Comparison of ENCODE assay signal across 25 mouse cellular contexts in the genomic region with DNA sequence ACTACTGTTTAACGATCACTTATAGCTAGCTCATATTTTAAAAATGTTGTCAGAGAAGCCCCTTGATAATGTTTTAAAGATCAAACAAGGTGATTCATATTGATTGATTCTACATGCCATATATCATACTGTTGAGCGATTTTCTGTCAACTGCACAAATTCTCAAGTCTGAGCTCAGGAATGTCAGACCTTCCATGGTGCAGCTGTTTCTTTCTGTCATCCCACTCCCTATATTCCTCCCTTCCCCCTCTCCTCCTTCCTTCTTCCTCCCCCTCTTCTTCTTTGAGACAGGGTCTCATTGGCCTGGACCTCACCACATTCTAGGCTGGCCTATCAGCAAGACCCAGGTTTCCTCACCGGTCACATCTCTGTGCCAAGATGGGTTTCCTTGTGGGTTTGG. TPM values are rescaled to one million over a fixed set of nuclear protein-coding genes. Genes with fewer than 3 reads are reported as not detected.
A peak's percentile ranks its signal among the peaks of the same experiment; 100 is the strongest.
DNase-seq lines count a peak whose midpoint lies in the region; ATAC-seq and TF ChIP-seq lines count a peak whose summit lies in the region.
"Had no signal": no experiment of that assay in that cellular context is flagged by ENCODE, and none has a peak within 500 bp of the region (broad histone marks: within the 10 kb centered on the region; RNA-seq: fewer than 3 reads in every experiment).

No protein-coding gene starts in this region.

- no peak for ATAC-seq in heart, postnatal 0 days (ENCODE audit: insufficient read depth, low read depth)
- ATAC-seq in midbrain, embryonic 14.5 days (ENCODE audit: low FRiP score, low TSS enrichment) = no peak
- ATAC-seq: activated CD4-positive, CD25-positive, alpha-beta regulatory T cell, adult 4 months; forebrain, embryonic 14.5 days; forebrain, postnatal 0 days; hindbrain, embryonic 16.5 days; intestine, embryonic 15.5 days had no signal

- no peak overlapping the region for H3ac ChIP-seq in C2C12 (ENCODE audit: control insufficient read depth, insufficient read length, low read depth)

- peak overlapping the region; percentile 74; the same call in 1 of the 2 replicates for H3K27ac ChIP-seq in heart, embryonic 10.5 days
- 0 out of 2 replicates have a peak overlapping the region, but pooled peaks have one; percentile 78 for H3K27ac ChIP-seq in heart, postnatal 0 days (ENCODE audit: low read depth)
- H3K27ac ChIP-seq in midbrain, embryonic 14.5 days (replicated peaks; ENCODE audit: low read depth, low read length) = no peak overlapping the region
- H3K27ac ChIP-seq: embryonic facial prominence, embryonic 12.5 days; embryonic facial prominence, embryonic 15.5 days; hindbrain, embryonic 13.5 days; intestine, embryonic 15.5 days had no signal

- no peak overlapping the region for H3K4me3 ChIP-seq in heart, embryonic 10.5 days
- H3K4me3 ChIP-seq in heart, postnatal 0 days (ENCODE audit: low read depth, low read length) = no peak overlapping the region
- H3K4me3 ChIP-seq in C2C12 (ENCODE audit: insufficient read depth, poor library complexity, severe bottlenecking) = no peak overlapping the region
- no peak overlapping the region for H3K4me3 ChIP-seq in midbrain, embryonic 14.5 days (replicated peaks; ENCODE audit: low read depth, low read length)
- H3K4me3 ChIP-seq: embryonic facial prominence, embryonic 12.5 days; embryonic facial prominence, embryonic 15.5 days; hindbrain, embryonic 13.5 days; intestine, embryonic 15.5 days had no signal

- DNase-seq in heart, embryonic 10.5 days (ENCODE audit: low spot score) = no peak
- no peak for DNase-seq in heart, postnatal 25 days (ENCODE audit: low spot score)
- no peak for DNase-seq in heart, postnatal 0 days (ENCODE audit: low spot score)
- DNase-seq in heart, postnatal 10 days = no peak
- DNase-seq in mesoderm, embryonic 11.5 days (ENCODE audit: low read depth, low spot score) = peak; percentile 45
- no peak for DNase-seq in layer of hippocampus, postnatal 10 days (ENCODE audit: low spot score in 2 of 2)
- no peak for DNase-seq in midbrain, embryonic 14.5 days
- DNase-seq: adrenal gland, adult 8-10 months; adrenal gland, postnatal 25 days; cerebellum, adult 2 months; cerebellum, adult 9-11 months; cerebellum, postnatal 25 days; forebrain, postnatal 0 days; gastrocnemius, postnatal 25 days; heart, postnatal 14 days; kidney, adult 11 months; kidney, adult 8-10 months had no signal

- peaks cover 56% of the 10 kb centered on the region for H3K4me1 ChIP-seq in heart, embryonic 10.5 days
- peaks cover 53% of the 10 kb centered on the region for H3K4me1 ChIP-seq in heart, postnatal 0 days (ENCODE audit: control insufficient read depth, insufficient read depth)
- no peaks in the 10 kb centered on the region for H3K4me1 ChIP-seq in midbrain, embryonic 14.5 days (ENCODE audit: control insufficient read depth, insufficient read depth, low read length)

- intact Hi-C loops in heart, postnatal 25 days (cut with DNase I) = no loop called here
- intact Hi-C loops in heart, postnatal 10 days (cut with DNase I) = no loop called here

- H3K9me3 ChIP-seq in heart, embryonic 10.5 days = no peaks in the 10 kb centered on the region
- H3K9me3 ChIP-seq in heart, postnatal 0 days (replicated peaks; ENCODE audit: control insufficient read depth, low read length) = no peaks in the 10 kb centered on the region
- H3K9me3 ChIP-seq in midbrain, embryonic 14.5 days (ENCODE audit: control insufficient read depth, low read length) = no peaks in the 10 kb centered on the region
- H3K9me3 ChIP-seq: embryonic facial prominence, embryonic 12.5 days; embryonic facial prominence, embryonic 15.5 days; hindbrain, embryonic 13.5 days; intestine, embryonic 15.5 days had no signal

- 85% methylated on average over 3 of the region's 3 CpGs for WGBS in heart, embryonic 10.5 days
- 70% methylated on average over 3 of the region's 3 CpGs for WGBS in heart, postnatal 0 days
- 91% methylated on average over 3 of the region's 3 CpGs for WGBS in midbrain, embryonic 14.5 days

- no peak overlapping the region for H3K4me2 ChIP-seq in heart, postnatal 0 days (ENCODE audit: low read depth, low read length)
- no peak overlapping the region for H3K4me2 ChIP-seq in midbrain, embryonic 14.5 days (ENCODE audit: low read length)
- H3K4me2 ChIP-seq: embryonic facial prominence, embryonic 12.5 days; embryonic facial prominence, embryonic 15.5 days; hindbrain, embryonic 13.5 days; intestine, embryonic 15.5 days had no signal

- no peaks in the 10 kb centered on the region for H3K79me3 ChIP-seq in C2C12 (ENCODE audit: low read depth)

- TF ChIP-seq CTCF in heart, postnatal 0 days (IDR thresholded peaks at IDR 0.05; ENCODE audit: low read depth) = no peak
- TF ChIP-seq CTCF in C2C12 (IDR thresholded peaks at IDR 0.05; ENCODE audit: control insufficient read depth, insufficient read depth, insufficient read length) = no peak

- H3K79me2 ChIP-seq in C2C12 (ENCODE audit: control insufficient read depth, insufficient read depth) = no peaks in the 10 kb centered on the region

- H3K36me3 ChIP-seq in heart, embryonic 10.5 days = no peaks in the 10 kb centered on the region
- no peaks in the 10 kb centered on the region for H3K36me3 ChIP-seq in heart, postnatal 0 days (replicated peaks; ENCODE audit: control insufficient read depth, insufficient read depth, low read length)
- no peaks in the 10 kb centered on the region for H3K36me3 ChIP-seq in C2C12 (ENCODE audit: control insufficient read depth, insufficient read depth)
- no peaks in the 10 kb centered on the region for H3K36me3 ChIP-seq in midbrain, embryonic 14.5 days (ENCODE audit: control insufficient read depth, insufficient read depth, low read length)
- H3K36me3 ChIP-seq: embryonic facial prominence, embryonic 12.5 days; embryonic facial prominence, embryonic 15.5 days; hindbrain, embryonic 13.5 days; intestine, embryonic 15.5 days had no signal

- no peak for TF ChIP-seq EP300 in heart, postnatal 0 days (IDR thresholded peaks at IDR 0.05; ENCODE audit: low read depth)

- H3K27me3 ChIP-seq in heart, embryonic 10.5 days (ENCODE audit: insufficient read depth, poor library complexity, severe bottlenecking) = no peaks in the 10 kb centered on the region
- no peaks in the 10 kb centered on the region for H3K27me3 ChIP-seq in heart, postnatal 0 days (ENCODE audit: control insufficient read depth, insufficient read depth, low read length)
- H3K27me3 ChIP-seq in C2C12 (ENCODE audit: control insufficient read depth, insufficient read depth, insufficient read length) = no peaks in the 10 kb centered on the region
- no peaks in the 10 kb centered on the region for H3K27me3 ChIP-seq in midbrain, embryonic 14.5 days (ENCODE audit: control insufficient read depth, insufficient read depth, low read length)
- H3K27me3 ChIP-seq: embryonic facial prominence, embryonic 12.5 days; embryonic facial prominence, embryonic 15.5 days; hindbrain, embryonic 13.5 days; intestine, embryonic 15.5 days had no signal

- no peak overlapping the region for H3K9ac ChIP-seq in heart, postnatal 0 days (replicated peaks; ENCODE audit: low read depth, low read length)
- H3K9ac ChIP-seq in midbrain, embryonic 14.5 days (replicated peaks; ENCODE audit: low read length) = no peak overlapping the region
- H3K9ac ChIP-seq: embryonic facial prominence, embryonic 12.5 days; embryonic facial prominence, embryonic 15.5 days; forebrain, postnatal 0 days; hindbrain, embryonic 13.5 days; intestine, embryonic 15.5 days had no signal

TF ChIP-seq in C2C12, 6 proteins besides CTCF, POLR2A, EP300 and RAD21:
- TF ChIP-seq MAX (IDR thresholded peaks at IDR 0.05) (no peak), MYOD1 (IDR thresholded peaks at IDR 0.05; ENCODE audit: control insufficient read depth, insufficient read length, low read depth) (peak; percentile 80)
TF ChIP-seq in C2C12: peak in this region for 1.

RNA-seq across cellular contexts. Expression of a gene that starts 12.0 kb away (rescaled TPM):
- 26.6 and 46.8 TPM in 2 replicates for polyA plus RNA-seq in heart, embryonic 10.5 days (2016; fragmentation: Nextera tagmentation; extraction: Ambion mirVana)
- total RNA-seq in heart, postnatal 25 days (2021) = 100 to 1,000 TPM; 136 to 145 TPM
- 64.2 and 74.1 TPM in 2 replicates for total RNA-seq in heart, postnatal 0 days (2014; rRNA removed; ENCODE audit: low replicate concordance)
- 92.0 and 93.6 TPM in 2 replicates for polyA plus RNA-seq in heart, postnatal 0 days (2015; fragmentation: Nextera tagmentation; extraction: Ambion mirVana)
- 100 to 1,000 TPM; 122 to 147 TPM for total RNA-seq in heart, postnatal 10 days (2021)
- polyA plus RNA-seq in C2C12 (2012; fragmentation: generic; extraction: Trizol) = 4.7 TPM
- 1 to 10 TPM; 5.3 to 5.5 TPM for total RNA-seq in layer of hippocampus, postnatal 10 days (2021)
- polyA plus RNA-seq in midbrain, embryonic 14.5 days (2014; fragmentation: Nextera tagmentation; extraction: Ambion mirVana) = 2.5 and 2.9 TPM in 2 replicates
- polyA plus RNA-seq: activated CD4-positive, CD25-positive, alpha-beta regulatory T cell, adult 4 months had no signal

Comparison
In these comparisons a context has a peak if more than half of its experiments do, and no peak if none do; other contexts are left out.
1. RNA of a gene that starts 12.0 kb away (total RNA-seq): 122 to 147 TPM in heart, postnatal 10 days, 136 to 145 TPM in heart, postnatal 25 days and 64.2 to 74.1 TPM in heart, postnatal 0 days; 5.3 to 5.5 TPM in layer of hippocampus, postnatal 10 days; every median in the first group is over 10 times any median in the second.